Mouse (Mus musculus) sigmoid colon, adult 10 weeks (tissue): ENCODE measurements around the gene Bola1. TPM values are rescaled to one million over a fixed set of nuclear protein-coding genes. Genes with fewer than 3 reads are reported as not detected.

ENCODE experiments used
- polyA plus RNA-seq: library from polyadenylated mRNA; stranded (reverse); fragments of 350-450 nt; fragmentation: Illumina TruSeq; extraction: RNeasy Lipid Tissue Mini Kit (QIAGEN cat#74804); gene quantifications from one replicate; pipeline ENCODE4 v1.2.3, GENCODE M21; 2014; ENCODE audit warnings: low read depth, low replicate concordance

The Bola1 gene
- polyA plus RNA-seq: 1.4 TPM

GRCm38 (mm10) chr3:96219661-96220130 is at the start of gene Bola1, which contains the start of gene Hist2h2ab:
Bola1 (minus strand) TSS chr3:96219709.
Hist2h2ab (plus strand) TSS chr3:96219865.

GRCm38 (mm10) chr3:96268051-96268775 is 48.7 kb upstream of the Bola1 start, which contains the start of gene Hist2h3b:
Hist2h3b (plus strand) TSS chr3:96268654.

GRCm38 (mm10) chr3:96262979-96263550 is 43.6 kb upstream of the Bola1 start, which contains the start of gene Hist2h4:
Hist2h4 (minus strand) TSS chr3:96263311.

GRCm38 (mm10) chr3:96246427-96246856 is 26.9 kb upstream of the Bola1 start, which contains the start of gene Hist2h3c1:
Hist2h3c1 (plus strand) TSS chr3:96246685.

GRCm38 (mm10) chr3:96245003-96245886 is 25.7 kb upstream of the Bola1 start, which contains the start of gene Hist2h2aa1:
Hist2h2aa1 (plus strand) TSS chr3:96245497.

GRCm38 (mm10) chr3:96239949-96240798 is 20.7 kb upstream of the Bola1 start, which contains the start of gene Hist2h2aa2:
Hist2h2aa2 (minus strand) TSS chr3:96240276.

GRCm38 (mm10) chr3:96238954-96239793 is 19.7 kb upstream of the Bola1 start, which contains the start of gene Hist2h3c2:
Hist2h3c2 (minus strand) TSS chr3:96239127.

GRCm38 (mm10) chr3:96220765-96221639 is 1.5 kb upstream of the Bola1 start, which contains the start of the genes Hist2h2ac and Hist2h2be:
Hist2h2ac (minus strand) TSS chr3:96220880.
Hist2h2be (plus strand) TSS chr3:96221119.

GRCm38 (mm10) chr3:96180727-96181477 is 38.6 kb downstream of the Bola1 start, which contains the start of gene Sv2a:
Sv2a (plus strand) TSS chr3:96181151.

GRCm38 (mm10) chr3:96172197-96173178 is 47.0 kb downstream of the Bola1 start, which contains the start of gene Sf3b4:
Sf3b4 (plus strand) TSS chr3:96172332.

GRCm38 (mm10) chr3:96161869-96162840 is 57.4 kb downstream of the Bola1 start, which contains the start of gene Mtmr11:
Mtmr11 (plus strand) TSS chr3:96162004.

